Mouse (Mus musculus): ENCODE measurements at regions not wholly inside any gene's neighbourhood (a gene's known extent, or its start where the extent isn't known, plus 50 kb on each side); places are given as distances from the start of the nearest gene placed in this dataset.
A peak's percentile ranks its signal among the peaks of the same experiment; 100 is the strongest.

DNA sequence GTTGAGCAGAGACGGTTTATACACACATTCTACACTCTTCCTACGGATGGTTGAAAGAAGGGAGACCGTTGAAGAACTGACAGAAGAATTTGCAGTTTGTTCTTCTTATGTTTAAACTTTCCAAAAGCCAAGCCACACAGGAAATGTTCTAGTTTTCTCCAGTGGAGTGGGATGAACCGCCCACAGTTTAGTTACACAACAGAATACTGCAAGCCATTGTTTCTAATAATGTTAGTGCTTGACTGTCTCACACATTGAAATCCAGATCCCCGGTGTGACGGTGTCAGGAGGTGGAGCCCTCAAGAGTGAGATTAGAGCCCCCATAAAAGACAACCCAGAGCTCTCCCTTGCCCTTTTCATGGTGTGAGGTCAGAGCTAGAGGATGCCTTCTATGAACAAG is 146.8 kb downstream of the Vrk1 start:
- Histone ChIP-seq H3K4me2 (ENCODE audit: low read depth, severe bottlenecking) (no peak overlapping the region), H3K4me1 (ENCODE audit: control insufficient read depth, insufficient read depth, low read length) (no peaks in the 10 kb centered on the region), H3K27me3 (ENCODE audit: control insufficient read depth, insufficient read depth, low read length) (no peaks in the 10 kb centered on the region), H3K27ac (replicated peaks; ENCODE audit: low read depth, low read length) (no peak overlapping the region), H3K9ac (ENCODE audit: low read length) (no peak overlapping the region), H3K36me3 (ENCODE audit: control insufficient read depth, insufficient read depth, low read length) (no peaks in the 10 kb centered on the region), H3K9me3 (ENCODE audit: control insufficient read depth, low read length) (no peaks in the 10 kb centered on the region), H3K4me3 (ENCODE audit: low read depth, low read length) (no peak overlapping the region)
- no peak for DNase-seq (ENCODE audit: low spot score)
- ATAC-seq (ENCODE audit: insufficient number of reproducible peaks, low FRiP score, low TSS enrichment, low read depth): no peak
- 71% methylated on average over 6 of the region's 6 CpGs for WGBS

DNA sequence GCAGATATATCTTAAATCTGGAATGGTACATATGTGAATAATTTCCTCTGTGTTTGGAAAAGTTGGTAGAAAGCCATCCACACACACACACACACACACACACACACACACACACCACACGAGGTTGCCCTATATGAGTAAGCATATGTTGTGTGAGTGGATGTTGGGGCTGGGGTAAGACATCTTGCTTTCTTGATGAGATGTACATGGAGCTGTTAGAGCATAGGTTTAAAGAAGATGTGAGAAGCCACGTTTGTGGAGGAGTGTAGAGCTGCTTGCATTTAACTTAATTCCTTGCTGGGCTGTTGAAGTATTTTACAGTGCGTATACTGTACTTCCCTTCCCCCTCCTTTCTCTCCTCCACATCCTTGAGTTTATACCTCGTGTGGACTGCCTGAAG is 147.8 kb downstream of the Vrk1 start:
- Histone ChIP-seq H3K4me2 (ENCODE audit: low read depth, severe bottlenecking) (no peak overlapping the region), H3K4me1 (ENCODE audit: control insufficient read depth, insufficient read depth, low read length) (no peaks in the 10 kb centered on the region), H3K36me3 (ENCODE audit: control insufficient read depth, insufficient read depth, low read length) (no peaks in the 10 kb centered on the region), H3K4me3 (ENCODE audit: low read depth, low read length) (no peak overlapping the region), H3K9me3 (ENCODE audit: control insufficient read depth, low read length) (no peaks in the 10 kb centered on the region), H3K27me3 (ENCODE audit: control insufficient read depth, insufficient read depth, low read length) (no peaks in the 10 kb centered on the region), H3K9ac (ENCODE audit: low read length) (no peak overlapping the region), H3K27ac (replicated peaks; ENCODE audit: low read depth, low read length) (no peak overlapping the region)
- no peak for ATAC-seq (ENCODE audit: insufficient number of reproducible peaks, low FRiP score, low TSS enrichment, low read depth)
- 71% methylated on average over 4 of the region's 4 CpGs for WGBS
- DNase-seq (ENCODE audit: low spot score): no peak

DNA sequence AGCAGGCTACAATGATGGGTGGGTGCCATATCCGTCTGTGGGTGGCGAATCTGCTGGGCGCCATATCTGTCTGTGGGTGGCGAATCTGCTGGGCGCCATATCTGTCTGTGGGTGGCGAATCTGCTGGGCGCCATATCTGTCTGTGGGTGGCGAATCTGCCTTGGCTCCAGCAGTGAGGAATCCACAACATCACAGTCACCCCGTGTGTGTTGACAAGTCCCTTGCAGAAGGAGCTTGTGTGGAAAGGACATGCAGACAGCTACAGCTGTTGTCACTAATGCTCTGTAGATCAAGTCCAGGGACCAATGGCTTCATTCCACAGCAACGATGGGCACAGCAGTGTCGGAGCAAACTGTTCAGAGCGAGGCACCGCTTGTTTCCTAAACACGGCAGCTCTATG is 148.6 kb downstream of the Vrk1 start:
- ATAC-seq (ENCODE audit: insufficient number of reproducible peaks, low FRiP score, low TSS enrichment, low read depth) (no peak), DNase-seq (ENCODE audit: low spot score) (no peak)
- Histone ChIP-seq H3K27me3 (ENCODE audit: control insufficient read depth, insufficient read depth, low read length) (no peaks in the 10 kb centered on the region), H3K9ac (ENCODE audit: low read length) (no peak overlapping the region), H3K36me3 (ENCODE audit: control insufficient read depth, insufficient read depth, low read length) (no peaks in the 10 kb centered on the region), H3K4me1 (ENCODE audit: control insufficient read depth, insufficient read depth, low read length) (no peaks in the 10 kb centered on the region), H3K4me3 (ENCODE audit: low read depth, low read length) (no peak overlapping the region), H3K27ac (replicated peaks; ENCODE audit: low read depth, low read length) (no peak overlapping the region), H3K4me2 (ENCODE audit: low read depth, severe bottlenecking) (no peak overlapping the region), H3K9me3 (ENCODE audit: control insufficient read depth, low read length) (no peaks in the 10 kb centered on the region)
- WGBS: 92% methylated on average over 14 of the region's 14 CpGs

DNA sequence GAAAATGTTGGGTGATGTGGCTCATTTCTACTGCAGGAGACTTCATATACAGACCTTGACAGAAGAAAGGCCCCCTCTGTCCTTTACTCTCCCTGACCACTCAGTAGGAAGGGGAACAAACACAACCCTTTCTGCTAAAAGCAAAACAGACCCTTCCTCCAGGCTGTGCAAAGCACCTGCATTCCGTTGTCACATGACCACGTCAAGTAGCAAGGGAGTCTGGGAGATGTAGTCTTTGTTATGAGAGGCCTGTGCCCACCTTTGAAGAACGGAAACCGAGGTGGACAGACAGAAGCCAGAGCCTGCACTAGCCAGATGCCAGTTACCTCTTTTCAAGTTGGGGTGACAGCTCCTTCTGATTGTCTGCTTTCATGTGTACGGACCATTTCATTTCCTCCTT is 161.3 kb downstream of the Vrk1 start:
- no peaks in the 10 kb centered on the region for H3K9me3 ChIP-seq (ENCODE audit: control insufficient read depth, low read length)
- peaks cover 25% of the 10 kb centered on the region for H3K27me3 ChIP-seq (ENCODE audit: control insufficient read depth, insufficient read depth, low read length)
- no peak overlapping the region for H3K9ac ChIP-seq (ENCODE audit: low read length)
- no peak overlapping the region for H3K4me3 ChIP-seq (ENCODE audit: low read depth, low read length)
- DNase-seq (ENCODE audit: low spot score) (no peak), ATAC-seq (ENCODE audit: insufficient number of reproducible peaks, low FRiP score, low TSS enrichment, low read depth) (no peak)
- 0 out of 2 replicates have a peak, but pooled peaks cover 3% of the 10 kb centered on the region for H3K4me1 ChIP-seq (ENCODE audit: control insufficient read depth, insufficient read depth, low read length)
- 56% methylated on average over 5 of the region's 5 CpGs for WGBS
- H3K4me2 ChIP-seq (ENCODE audit: low read depth, severe bottlenecking): no peak overlapping the region
- H3K36me3 ChIP-seq (ENCODE audit: control insufficient read depth, insufficient read depth, low read length): no peaks in the 10 kb centered on the region
- no peak overlapping the region for H3K27ac ChIP-seq (replicated peaks; ENCODE audit: low read depth, low read length)

DNA sequence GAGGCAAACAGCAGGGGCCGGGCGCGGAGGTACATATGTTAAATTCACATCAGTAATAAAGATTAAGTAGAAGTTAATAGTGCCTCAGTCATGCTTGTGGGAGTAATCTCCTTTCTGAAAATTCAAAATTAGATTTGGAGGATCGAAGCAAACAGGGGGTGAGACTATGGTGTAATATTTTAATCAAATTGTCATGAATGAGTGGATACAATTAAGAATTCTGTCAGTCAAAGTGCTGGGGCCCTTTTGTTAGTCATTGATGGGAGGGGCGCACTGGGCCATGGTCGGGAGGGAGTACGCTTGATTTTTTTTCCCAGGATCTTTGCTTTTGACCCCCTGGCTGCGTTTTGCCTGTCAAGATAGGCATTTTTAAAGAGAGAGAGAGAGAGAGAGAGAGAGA is 163.2 kb downstream of the Vrk1 start:
- Histone ChIP-seq H3K4me3 (ENCODE audit: low read depth, low read length) (no peak overlapping the region), H3K27ac (replicated peaks; ENCODE audit: low read depth, low read length) (no peak overlapping the region), H3K4me2 (ENCODE audit: low read depth, severe bottlenecking) (no peak overlapping the region), H3K9me3 (ENCODE audit: control insufficient read depth, low read length) (no peaks in the 10 kb centered on the region), H3K4me1 (ENCODE audit: control insufficient read depth, insufficient read depth, low read length) (0 out of 2 replicates have a peak, but pooled peaks cover 3% of the 10 kb centered on the region), H3K27me3 (ENCODE audit: control insufficient read depth, insufficient read depth, low read length) (peaks cover 25% of the 10 kb centered on the region), H3K36me3 (ENCODE audit: control insufficient read depth, insufficient read depth, low read length) (no peaks in the 10 kb centered on the region), H3K9ac (ENCODE audit: low read length) (no peak overlapping the region)
- DNase-seq (ENCODE audit: low spot score) (no peak), ATAC-seq (ENCODE audit: insufficient number of reproducible peaks, low FRiP score, low TSS enrichment, low read depth) (no peak)
- WGBS: 31% methylated on average over 8 of the region's 8 CpGs

DNA sequence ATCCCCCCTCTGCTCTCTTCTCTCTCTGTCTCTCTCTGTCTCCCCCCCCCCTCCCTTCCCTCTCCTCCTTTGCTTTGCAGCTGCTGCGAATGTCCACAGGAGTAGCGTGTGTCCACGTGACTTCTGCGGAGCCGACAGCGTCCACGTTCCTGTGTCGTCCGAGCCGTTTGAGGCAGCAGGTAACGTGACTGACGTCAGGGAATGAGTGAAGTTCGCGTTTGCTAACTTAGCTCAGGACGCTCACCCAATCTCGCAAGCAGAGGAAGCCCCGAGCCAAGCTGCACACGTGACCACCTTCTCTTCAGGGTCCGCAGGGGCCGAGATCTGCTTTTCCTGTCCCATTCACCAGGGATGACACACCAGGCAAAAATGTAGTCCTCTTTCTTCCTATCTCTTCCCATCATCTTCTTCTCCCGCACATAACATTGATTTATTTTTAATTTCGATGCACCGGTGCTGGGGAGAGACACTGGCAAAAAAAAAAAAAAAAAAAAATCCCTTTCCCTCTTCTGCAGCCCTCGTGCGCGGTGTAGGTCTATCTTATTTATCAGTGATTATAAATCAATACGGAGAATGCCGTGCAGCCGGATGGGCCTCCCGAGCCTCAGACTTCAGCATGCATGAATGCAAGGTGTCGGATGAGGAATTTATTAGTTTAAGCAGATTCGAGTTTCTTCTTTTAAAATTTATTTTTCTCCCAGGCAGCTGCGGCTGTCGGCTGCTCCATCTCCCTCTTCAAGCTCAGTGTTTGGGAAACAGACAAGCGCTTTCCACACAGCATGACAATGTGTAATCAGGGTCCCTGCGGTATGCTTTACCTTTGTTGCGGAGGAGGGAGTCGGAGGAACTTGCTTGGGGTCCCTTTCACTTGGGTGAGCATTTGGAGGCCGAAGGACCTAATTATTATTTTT is 164.3 kb downstream of the Vrk1 start:
- DNase-seq (ENCODE audit: low spot score) (peak; percentile 59), ATAC-seq (ENCODE audit: insufficient number of reproducible peaks, low FRiP score, low TSS enrichment, low read depth) (peak; percentile 41; the same call in 1 of the 2 replicates)
- 0 out of 2 replicates have a peak, but pooled peaks cover 3% of the 10 kb centered on the region for H3K4me1 ChIP-seq (ENCODE audit: control insufficient read depth, insufficient read depth, low read length)
- H3K27me3 ChIP-seq (ENCODE audit: control insufficient read depth, insufficient read depth, low read length): peaks cover 25% of the 10 kb centered on the region
- H3K4me3 ChIP-seq (ENCODE audit: low read depth, low read length): peak overlapping the region; percentile 37
- H3K36me3 ChIP-seq (ENCODE audit: control insufficient read depth, insufficient read depth, low read length): no peaks in the 10 kb centered on the region
- WGBS: under 1% methylated on average over 39 of the region's 39 CpGs
- no peak overlapping the region; the same call in 1 of the 2 replicates for H3K9ac ChIP-seq (ENCODE audit: low read length)
- H3K9me3 ChIP-seq (ENCODE audit: control insufficient read depth, low read length): no peaks in the 10 kb centered on the region
- H3K4me2 ChIP-seq (ENCODE audit: low read depth, severe bottlenecking): peak overlapping the region; percentile 71
- H3K27ac ChIP-seq (replicated peaks; ENCODE audit: low read depth, low read length): no peak overlapping the region

DNA sequence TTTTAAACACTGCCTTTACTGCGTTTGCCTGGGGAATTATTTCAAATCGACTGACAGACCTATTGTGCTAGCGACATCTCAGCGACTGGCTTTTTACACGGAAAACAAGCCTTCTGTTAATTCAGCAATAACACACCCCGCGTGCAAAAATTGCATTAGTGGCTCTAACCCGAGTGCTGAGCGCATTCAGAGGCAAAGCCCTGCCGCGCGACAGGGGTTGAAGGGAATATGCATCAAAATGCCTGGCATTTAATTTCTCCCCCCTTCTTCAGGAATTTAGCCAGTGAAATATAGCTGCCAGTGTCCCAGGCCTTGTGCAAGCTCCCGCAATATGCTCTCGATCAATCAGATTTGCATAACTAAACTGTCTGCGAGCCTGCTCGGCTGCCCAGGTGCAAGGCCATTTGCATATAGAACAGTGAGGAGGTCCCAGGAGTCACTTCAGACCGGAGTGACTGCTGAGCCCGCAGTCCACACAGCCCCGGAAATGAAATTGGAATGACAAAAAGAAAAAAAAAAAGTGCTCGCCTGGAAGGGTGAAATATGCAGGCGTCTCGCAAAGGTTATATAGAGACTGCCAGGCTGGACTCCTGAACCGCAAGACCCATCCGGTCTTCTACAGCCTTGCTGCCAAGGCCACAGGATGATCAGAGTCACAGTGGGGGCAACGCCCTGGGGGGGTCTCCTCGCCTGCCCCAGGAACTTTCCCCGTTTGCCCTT is 165.1 kb downstream of the Vrk1 start:
- Histone ChIP-seq H3K9me3 (ENCODE audit: control insufficient read depth, low read length) (no peaks in the 10 kb centered on the region), H3K4me1 (ENCODE audit: control insufficient read depth, insufficient read depth, low read length) (0 out of 2 replicates have a peak, but pooled peaks cover 3% of the 10 kb centered on the region), H3K9ac (ENCODE audit: low read length) (no peak overlapping the region), H3K36me3 (ENCODE audit: control insufficient read depth, insufficient read depth, low read length) (no peaks in the 10 kb centered on the region), H3K27ac (replicated peaks; ENCODE audit: low read depth, low read length) (no peak overlapping the region), H3K4me3 (ENCODE audit: low read depth, low read length) (peak overlapping the region; percentile 37), H3K27me3 (ENCODE audit: control insufficient read depth, insufficient read depth, low read length) (peaks cover 25% of the 10 kb centered on the region), H3K4me2 (ENCODE audit: low read depth, severe bottlenecking) (peak overlapping the region; percentile 71)
- peak; percentile 44 for DNase-seq (ENCODE audit: low spot score)
- ATAC-seq (ENCODE audit: insufficient number of reproducible peaks, low FRiP score, low TSS enrichment, low read depth): no peak
- 3% methylated on average over 27 of the region's 27 CpGs for WGBS

DNA sequence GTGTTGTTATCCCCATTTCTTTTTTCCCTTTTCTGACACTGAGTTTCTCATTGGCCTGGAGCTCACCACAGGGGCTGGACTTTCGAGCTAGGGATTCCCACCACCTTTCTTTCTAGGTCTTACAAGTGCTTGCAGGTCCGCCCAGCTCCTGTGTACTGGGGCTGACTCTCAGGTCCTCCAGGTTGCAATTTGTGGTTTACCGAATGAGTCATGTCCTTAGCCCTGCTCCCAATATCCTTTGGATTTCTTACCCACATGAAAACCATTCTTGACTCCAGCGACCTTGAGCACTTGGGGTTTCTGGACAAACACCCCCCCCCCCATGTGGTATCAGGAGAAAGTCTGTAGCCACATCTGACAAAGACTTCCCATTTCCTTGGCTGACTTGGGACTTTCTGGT is 167.3 kb downstream of the Vrk1 start:
- ATAC-seq (ENCODE audit: insufficient number of reproducible peaks, low FRiP score, low TSS enrichment, low read depth) (no peak), DNase-seq (ENCODE audit: low spot score) (no peak)
- Histone ChIP-seq H3K9ac (ENCODE audit: low read length) (no peak overlapping the region), H3K27ac (replicated peaks; ENCODE audit: low read depth, low read length) (no peak overlapping the region), H3K9me3 (ENCODE audit: control insufficient read depth, low read length) (no peaks in the 10 kb centered on the region), H3K4me2 (ENCODE audit: low read depth, severe bottlenecking) (no peak overlapping the region), H3K4me3 (ENCODE audit: low read depth, low read length) (no peak overlapping the region), H3K4me1 (ENCODE audit: control insufficient read depth, insufficient read depth, low read length) (0 out of 2 replicates have a peak, but pooled peaks cover 3% of the 10 kb centered on the region), H3K36me3 (ENCODE audit: control insufficient read depth, insufficient read depth, low read length) (no peaks in the 10 kb centered on the region), H3K27me3 (ENCODE audit: control insufficient read depth, insufficient read depth, low read length) (peaks cover 25% of the 10 kb centered on the region)
- WGBS: 70% methylated on average over 4 of the region's 4 CpGs

All from limb, embryonic 11.5 days (tissue).